Mouse (Mus musculus) lung, postnatal 14 days (tissue): ENCODE data around the gene Lrrc4.
A peak's percentile ranks its signal among the peaks of the same experiment; 100 is the strongest.

ENCODE experiments used
- DNase-seq: peaks from one replicate; pipeline ENCODE4 v3.0.0; 2021

Gene Lrrc4

DNA sequence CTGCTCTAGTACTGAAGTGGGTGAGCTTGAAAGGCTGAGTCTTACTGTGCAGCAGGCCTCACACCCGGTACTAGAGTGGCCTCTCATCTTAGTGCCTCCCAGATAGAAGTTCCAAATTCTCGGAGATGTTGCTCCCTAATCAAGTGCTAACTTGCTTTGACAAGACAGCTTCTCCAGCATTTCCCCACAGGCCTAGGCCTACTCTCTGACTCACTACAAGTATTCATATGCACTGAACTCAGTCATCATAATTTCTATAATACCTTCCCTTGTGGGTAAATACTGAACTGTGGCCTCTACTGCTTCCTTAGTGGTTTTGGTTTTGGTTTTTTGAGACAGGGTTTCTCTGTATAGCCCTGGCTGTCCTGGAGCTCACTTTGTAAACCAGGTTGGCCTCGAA is 8.2 kb downstream of the Lrrc4 start:
- DNase-seq = no peak

DNA sequence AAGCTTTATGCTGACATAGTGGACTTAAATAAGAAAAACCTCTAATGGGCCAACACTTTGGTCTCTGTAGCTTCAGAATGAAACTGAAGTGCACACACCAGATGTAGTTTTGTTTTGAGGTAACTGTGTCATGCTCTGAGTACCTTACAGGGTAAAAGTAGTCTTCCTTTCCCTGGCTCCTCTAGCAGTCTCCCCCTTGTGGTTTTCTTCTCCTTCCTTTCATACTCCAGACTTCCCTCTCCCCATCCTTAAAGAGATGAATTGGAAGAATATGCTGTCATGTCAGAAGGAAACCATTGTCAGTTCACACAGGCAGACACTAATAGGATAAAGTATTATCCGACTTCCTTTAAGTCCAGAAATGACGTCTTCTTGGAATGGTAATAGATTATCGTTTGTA is 9.3 kb downstream of the Lrrc4 start:
- DNase-seq = no peak

DNA sequence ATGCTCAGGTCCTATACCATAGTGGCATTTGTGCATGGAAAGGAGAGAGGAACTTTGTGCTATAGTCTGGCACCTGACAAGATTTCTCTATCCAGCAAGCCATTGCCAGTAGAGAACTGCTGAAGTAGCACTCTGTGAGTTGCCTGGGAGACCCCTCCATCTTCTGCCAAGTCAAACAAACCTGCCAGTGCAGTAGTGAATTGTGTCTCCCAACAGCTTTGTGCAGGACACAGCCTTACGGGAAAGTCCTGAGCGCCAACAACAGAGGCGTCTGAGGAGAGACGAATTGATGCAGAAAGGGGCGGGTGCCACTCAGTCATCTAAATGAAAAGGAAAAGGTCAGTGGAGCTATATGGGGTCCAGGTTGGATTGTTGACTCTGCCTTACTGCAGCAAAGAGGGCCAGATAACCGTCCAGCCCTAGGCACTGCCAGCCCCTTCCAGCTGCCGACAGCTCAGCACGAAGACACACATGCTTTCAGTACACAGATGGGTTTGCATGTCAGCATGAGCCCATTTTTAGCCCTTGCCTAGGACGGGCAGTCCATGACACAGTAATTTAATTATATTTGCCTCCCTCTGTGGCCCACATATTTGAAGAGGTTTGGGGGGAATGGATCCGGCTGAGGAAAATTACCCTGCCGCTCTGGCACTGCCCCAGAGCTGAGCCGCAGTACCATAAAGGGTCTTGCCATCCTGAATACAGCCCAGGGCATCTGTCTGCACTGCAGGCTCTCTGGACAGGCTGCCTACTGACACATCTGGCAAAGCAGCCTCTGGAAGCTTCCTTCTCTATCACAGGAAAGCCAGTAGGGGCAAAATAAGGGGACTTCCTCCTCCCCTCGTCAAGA is 11.8 kb downstream of the Lrrc4 start:
- DNase-seq = no peak

DNA sequence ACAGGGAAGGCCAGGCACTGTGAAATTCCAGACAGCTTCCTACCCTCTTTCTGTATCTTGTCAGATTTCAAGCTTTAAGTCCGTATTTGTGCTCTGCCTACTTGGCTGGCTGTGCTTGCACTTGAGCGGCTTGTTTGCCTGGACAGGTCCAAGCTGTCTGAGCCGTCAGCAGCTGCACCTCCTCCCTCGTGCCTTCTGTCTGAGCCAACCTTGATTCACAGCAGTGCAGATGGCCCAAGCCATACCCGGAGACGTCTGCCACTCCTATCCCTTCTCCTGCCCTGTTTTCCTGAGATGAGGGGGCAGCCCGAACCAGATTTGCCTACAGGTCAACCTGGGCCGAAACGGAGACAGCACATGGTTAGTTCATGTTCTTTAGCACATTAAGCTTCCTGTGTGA is 14.5 kb downstream of the Lrrc4 start:
- DNase-seq = peak; percentile 26

DNA sequence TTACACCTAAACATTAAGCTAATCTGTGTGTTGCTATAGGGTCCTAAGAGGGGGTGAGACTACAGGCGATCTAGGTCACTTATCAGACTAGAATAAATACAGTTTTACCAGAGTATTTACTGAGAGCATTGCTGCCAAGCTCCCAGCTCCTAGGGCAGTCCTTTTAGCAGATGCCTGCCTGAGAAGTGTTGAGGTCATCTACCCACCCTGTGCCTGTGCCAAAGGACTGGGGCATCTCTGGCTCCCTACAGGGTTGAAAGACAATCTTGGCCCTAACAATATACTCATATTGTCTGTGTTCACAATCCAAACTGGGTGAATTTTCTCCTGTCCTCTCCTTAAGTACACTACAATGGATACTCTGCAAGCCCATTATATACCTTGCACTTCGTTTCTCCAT is 16.7 kb downstream of the Lrrc4 start:
- DNase-seq = no peak

DNA sequence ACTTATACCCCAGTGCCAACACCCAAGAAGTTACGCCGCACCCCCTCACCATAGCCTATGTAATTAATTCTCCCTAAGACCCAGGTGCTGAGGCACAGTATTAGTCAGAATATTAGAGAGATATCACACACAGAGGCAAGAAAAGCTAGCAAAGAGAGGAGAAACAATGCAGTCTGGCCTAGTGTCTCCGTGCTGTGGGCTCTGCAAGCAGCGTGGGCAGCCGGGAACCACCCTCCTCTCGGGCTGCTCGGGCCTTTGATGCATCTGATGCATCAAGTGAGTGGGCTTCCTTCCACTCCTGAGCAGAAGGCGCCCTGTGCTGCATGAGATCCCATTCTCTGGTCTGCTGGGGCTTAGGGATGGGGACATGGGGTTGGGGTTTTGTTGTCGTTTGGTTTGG is 18.5 kb downstream of the Lrrc4 start:
- no peak for DNase-seq

DNA sequence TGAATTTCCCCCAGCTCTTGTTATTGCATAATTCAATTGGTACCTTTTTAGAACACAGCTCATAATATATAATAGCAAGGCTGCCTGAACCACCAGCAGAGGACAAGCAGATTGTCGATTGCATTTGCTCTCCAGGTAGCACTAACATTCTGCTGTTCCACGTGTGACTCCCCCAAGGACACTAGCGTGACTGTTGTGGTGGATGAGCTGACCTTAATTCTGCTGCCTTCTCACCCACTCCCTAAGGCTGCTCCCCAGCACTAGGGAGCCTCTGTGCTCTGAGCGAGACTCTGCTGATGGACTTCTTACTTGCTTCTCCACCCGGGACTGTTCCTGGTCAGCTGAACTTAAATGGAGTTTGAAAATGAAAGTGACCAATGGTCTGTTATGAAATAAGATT is 26.8 kb downstream of the Lrrc4 start:
- no peak for DNase-seq

DNA sequence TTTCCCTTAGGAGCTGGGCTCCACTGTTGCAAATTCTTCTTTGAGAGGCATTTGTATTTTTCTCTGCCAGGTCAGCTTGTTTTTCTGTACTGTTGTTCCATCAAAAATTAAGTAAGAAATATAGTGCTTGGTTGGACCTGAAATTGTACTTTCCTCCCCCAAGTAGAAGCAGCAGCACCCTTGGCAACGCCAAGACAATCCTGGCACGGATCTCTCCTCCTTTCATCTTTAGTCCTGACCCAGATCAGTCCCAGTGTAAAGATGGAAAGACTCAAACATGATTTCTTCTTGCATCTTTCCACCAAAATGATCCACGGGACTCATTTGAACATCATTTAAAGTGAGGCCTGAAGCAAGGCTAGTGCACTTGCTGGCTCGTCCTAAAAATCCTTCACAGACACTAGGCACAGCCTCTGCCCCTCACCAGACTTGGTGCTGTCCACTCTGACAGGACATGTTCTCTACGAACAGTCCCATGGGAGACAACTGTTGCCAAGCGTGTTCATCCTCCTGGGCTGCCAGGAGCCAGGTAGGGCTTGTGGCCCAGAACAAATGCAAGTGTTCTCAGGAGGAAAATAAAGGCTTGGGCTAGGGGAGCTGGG is 27.8 kb downstream of the Lrrc4 start:
- no peak for DNase-seq

DNA sequence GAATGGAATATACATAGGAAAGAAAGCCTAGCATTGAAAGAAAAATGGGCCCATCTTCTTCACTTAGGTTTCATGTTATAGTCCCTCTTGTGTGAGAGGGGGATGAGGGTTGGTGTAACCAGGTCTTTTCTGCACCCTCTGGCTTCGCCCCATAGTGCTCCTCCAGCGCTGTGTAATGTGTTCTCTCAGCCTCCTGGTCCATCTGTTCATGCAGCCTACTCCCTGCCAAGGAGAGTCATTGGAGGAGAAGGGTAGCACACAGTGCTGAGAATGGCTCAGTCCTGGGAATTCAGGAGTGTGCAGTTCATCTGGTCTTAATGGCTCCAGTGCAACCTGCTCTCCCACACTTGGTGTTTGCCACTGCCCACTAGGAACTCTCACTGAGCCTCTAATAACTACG is 30.6 kb downstream of the Lrrc4 start:
- no peak for DNase-seq

DNA sequence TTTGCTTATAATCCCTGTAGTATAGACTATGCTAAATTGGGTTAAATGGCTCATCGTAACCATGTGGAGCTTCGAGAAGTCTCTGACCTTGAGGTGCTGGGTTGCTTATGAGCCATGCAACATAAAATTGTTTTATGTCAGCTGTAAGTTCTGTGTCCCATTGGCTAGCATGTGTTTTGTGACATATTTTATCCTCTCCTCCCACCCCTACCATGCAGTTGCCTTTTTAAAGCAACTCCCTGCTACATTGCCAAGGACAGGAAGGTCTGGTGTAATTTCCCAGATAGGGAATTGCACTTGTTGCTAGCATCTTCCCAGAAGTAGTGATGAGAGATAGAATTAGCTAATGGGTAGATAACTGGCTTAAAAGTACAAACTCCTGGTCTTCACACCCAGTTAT is 31.7 kb downstream of the Lrrc4 start:
- DNase-seq = no peak

DNA sequence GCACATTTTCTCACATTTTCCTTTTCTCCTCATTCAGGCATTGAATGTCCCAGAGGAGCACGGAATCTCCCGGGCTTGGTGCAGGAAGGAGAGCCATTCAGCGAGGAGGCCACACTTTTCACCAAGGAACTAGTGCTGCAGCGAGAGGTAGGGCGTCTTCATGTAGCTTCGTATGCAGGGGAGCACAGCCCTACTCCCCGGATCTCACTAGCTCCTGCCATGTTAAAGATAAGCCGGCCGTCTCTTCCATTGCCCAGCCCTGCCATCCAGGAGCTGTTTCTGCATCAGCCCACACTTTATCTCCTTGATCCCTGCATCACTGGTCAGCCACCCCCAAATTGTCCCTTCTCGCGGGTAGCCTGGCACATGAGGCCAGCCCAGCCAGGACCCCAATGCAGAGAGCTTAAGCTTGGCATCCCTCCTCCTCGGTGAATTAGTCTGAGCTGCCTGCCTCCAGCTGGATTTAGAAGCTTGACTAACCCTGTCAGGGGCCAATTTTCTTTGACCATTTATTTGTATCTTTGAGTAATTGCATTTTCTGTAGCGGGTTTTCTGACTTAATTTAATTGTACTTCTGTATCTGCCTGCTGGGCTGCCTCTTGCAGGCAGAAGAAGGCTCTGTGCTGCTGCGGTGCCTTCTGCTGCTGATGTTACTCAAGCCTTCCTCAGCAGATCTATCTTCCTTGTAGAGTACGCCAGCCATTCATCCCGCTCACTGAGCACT is 35.6 kb downstream of the Lrrc4 start:
- DNase-seq = no peak

DNA sequence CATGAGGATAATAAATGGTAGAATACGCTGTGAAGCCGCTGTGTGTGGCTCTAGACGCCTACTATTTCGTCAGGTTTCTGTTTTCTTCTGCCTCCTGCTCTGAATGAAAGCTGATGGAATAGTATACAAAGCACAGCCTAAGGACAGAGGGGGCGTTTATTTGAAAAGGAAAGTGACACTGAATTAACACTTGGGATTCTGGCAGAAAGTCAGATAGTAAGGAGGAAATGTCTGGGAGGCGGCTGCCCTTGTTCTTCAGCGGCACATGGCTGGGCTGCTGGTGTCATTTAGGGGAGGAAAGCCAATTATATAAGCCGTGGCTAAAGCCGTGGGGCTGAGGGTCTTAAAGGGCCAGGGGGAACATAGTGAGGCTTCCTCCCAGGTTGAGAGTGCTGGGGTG is 36.2 kb downstream of the Lrrc4 start:
- DNase-seq = no peak

DNA sequence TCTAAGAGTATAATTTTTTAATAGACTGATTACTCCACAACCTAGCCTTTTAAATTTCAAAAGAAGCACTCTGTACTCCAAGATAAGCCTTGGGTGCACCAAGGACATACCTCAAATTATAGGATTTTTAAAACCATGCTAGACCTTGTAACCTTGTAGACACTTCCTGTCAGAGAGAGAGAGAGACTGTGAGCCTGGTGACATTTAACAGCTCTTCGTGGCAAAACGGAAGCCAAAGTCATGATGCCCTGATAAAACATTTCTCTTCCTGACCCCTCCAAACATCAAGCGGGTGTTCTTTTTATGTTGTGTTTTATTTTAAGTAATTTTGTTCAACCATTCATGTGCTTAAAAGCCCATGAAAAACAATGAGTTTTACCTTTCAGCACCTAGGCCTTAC is 39.7 kb downstream of the Lrrc4 start:
- DNase-seq = no peak

DNA sequence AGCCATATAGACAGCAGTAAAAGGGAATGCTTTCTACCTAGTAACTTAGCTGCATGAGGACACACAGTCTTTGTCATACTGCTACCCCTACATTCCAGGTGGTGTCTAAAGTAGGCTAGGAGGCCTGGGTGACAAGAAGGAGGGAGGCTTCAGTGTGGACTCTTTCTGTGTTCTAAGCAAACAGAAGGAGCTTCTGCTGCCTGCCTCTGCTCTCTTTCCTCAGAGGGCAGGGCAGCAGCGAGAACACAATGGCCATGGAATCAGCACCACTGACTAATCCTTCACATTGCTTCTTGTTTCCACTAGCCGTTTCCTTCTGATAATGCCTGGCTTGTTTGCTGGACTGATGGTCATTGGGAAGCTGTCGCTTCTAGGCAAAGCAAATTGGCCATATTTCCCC is 40.4 kb downstream of the Lrrc4 start:
- DNase-seq = no peak

DNA sequence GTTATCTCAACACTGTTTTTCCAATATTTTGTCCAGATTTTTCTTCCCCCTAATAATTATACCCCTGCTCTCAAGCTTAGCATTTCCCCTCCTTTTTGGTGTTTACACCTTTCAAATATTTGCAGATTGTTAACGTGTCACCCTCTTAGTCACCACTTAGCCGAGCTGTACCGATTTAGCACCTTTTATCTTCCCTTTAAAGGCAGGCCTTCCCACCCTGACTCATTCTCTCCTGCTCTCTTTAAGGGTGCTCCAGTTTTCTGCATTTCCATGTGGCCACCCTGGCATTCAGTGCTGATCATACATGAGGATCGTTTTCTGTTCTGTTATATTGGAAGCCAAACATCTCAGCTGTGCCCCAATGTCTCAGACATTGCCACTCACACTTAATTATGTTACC is 41.9 kb downstream of the Lrrc4 start:
- no peak for DNase-seq

DNA sequence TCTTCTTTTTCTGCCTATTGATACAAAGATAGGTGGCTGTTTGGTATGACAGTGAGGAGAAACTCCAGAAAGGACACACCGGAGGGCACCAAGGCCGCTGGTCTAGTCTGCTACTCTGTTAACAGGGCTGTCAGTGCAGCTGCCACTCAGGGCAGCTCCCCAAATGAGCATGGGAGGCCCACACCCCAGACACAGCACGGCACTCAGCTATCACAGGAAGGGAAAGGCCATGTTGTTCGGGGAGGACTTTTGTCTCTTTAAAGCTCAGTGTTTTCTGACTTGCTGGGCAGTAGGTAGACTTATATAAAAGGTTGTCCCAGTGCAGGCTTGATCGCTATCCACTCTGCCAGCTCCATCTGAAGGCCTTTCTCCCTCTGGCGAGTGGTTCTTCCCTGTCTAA is 44.4 kb downstream of the Lrrc4 start:
- no peak for DNase-seq

DNA sequence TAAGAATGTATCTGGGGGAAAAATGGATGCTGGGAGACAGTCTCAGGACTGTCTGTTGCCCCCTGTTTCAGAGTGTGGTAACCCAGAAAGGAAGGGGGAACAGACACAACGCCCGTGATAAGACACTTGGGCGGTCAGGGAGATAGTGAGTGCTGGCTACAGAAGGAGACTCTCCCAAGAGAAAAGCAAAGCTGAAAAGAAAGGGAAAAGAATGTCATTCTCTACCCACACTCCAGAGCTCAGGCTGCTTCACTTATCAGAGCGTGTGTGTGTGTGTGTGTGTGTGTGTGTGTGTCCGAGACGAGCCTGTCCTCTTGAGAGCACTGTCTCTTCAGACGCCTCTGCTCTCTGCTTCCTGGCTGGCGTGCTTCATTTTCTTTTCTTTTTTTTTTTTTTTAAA is 45.8 kb downstream of the Lrrc4 start:
- no peak for DNase-seq

DNA sequence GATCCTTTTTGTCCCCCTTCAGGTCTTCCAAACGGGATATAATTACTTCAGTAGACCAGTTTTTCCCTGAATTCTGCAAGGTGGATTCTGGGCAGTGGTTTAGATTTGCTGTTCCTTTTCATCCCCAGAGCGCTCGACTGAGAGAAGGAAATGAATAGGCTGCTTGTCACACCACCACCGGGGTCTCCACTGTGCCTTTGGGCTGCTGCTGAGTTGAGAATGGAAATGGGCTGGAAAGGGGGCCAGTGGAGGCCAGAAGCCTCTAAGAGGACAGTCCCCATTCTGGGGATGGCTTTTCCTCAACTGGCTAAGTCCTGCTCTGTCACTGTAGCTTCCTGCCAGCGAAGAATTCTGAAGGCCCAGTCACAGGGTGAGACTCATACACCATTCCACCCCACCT is 47.6 kb downstream of the Lrrc4 start:
- DNase-seq = no peak

DNA sequence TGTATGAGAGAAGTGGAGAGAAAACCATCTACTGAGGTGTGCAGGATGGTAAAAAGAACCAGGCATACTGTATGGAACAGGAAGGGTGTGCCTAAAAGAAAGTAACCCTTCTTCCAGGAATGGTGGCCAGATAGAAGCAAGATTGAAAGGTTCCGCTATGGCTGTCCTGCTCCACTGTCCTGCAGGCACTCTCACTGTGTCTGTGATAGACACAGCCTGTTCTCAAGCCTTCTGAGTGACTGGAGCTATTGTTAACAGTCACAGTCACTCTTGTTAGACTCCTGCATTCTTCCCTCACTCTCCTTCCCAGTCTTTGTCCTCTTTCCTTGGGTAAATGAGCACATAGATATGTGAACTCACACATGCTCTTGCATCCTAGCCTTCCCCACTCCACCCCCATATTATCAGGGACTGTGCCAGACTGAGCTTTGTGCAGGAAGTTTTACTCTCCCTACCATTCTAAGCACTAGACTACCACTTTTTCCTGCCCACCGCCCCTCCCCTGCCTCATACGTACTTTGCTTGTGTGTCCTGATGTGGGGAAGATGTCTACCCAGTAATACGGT is 48.4 kb downstream of the Lrrc4 start:
- no peak for DNase-seq

DNA sequence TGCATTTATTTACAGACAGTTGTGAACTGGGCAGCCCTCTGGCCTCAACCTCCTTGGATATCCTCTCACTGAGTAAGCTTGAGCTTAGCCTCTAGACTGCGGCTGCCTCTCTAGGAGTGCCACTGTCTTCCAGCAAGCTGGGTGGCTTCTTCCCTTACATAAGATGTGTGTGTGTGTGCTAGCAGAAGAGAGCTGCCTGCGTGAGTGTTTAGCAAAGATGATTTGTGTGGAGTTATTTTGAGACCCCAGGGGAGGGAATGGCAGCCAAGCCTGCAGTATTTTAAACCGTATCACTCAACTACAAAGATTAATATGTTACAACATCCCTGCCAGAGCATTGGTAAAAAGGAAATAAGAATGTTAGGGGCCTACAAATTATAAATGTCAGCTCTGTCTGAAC is 49.9 kb downstream of the Lrrc4 start:
- no peak for DNase-seq

DNA sequence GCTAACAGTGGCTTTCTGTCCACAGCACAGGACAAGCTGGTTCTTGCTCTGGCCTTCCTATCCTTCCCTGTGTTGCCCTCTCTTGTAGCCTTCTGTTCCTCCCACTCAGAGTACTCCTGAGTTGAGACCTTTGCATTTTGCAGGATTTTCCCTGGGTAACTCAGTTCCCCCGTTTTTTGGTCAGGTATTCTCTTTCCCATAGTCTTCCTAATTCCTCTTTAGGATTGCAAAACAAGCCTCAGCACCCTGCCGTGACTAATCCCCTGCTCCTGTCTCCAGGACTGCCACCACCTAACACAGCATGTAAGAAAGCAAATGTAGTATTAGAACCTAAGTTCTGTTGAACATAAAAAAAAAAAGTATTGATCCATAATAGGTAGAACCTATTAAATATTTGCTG is 60.2 kb downstream of the Lrrc4 start:
- no peak for DNase-seq

DNA sequence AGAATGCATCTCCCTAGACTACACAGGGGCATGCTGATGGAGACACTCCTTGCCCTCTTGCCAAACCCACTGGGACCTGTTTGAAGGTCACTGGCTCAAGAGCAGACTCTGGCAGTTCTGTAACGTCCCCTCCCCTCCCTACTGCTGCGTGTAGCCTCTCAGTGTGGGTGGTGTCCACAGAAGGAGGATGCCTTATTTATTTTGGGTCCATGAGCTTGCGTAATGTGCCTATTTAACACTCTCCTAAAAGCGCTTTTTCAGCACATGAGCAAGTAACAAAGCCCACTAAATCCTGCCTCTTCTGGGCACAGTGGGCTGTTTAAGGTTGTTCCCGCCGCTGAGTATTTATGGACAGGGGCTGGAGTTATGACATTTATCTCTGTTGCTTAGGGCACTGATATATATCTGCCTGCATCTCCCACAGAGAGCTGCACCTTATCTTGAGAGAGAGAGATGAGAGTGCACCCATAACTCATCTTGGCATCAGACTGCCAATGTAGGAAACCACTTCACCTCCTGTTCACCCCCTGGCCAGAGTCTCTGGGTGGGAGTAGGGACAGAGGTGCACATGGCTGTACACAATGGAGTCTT is 63.6 kb downstream of the Lrrc4 start:
- DNase-seq = no peak

DNA sequence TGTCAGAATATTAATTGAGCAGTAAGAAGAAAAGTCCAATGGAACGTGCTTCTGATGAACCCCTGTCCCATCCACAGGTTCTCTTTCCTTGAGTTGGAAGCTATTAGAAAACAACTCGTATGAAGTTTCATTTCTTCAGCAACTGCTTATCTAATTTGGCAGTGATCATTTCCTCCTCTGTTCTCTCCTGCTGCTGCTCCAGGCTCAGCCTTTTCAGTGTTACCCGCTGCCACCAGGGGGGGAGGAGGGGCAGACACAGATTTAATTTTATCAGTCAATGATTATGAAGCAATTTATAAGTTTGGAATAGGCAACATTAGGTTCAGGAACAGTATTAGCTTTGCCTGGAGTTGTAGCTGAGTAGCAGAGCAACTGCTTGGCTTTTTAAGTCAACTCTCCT is 64.9 kb downstream of the Lrrc4 start:
- no peak for DNase-seq
